Mouse (Mus musculus) gastrocnemius, postnatal 25 days (tissue): ENCODE data around the gene Acox2. TPM values are rescaled to one million over a fixed set of nuclear protein-coding genes. Genes with fewer than 3 reads are reported as not detected.

ENCODE experiments used
- DNase-seq: peaks from one replicate; pipeline ENCODE4 v3.0.0; 2022
- total RNA-seq, 2 experiments: library from RNA; stranded (reverse); gene quantifications; 1 replicate in 1 of 2; 2 replicates in 1 of 2; pipeline ENCODE4 v1.2.3; 2021

Acox2 gene
- total RNA-seq, 2 experiments from 2014 or later = 0.35 TPM; not detected in 1

GRCm38 (mm10) chr14:8213803-8214224, 45.3 kb downstream of the Acox2 start, which contains the start of gene Kctd6:
Gene Kctd6, plus strand, starts transcription at chr14:8214140.
- peak; percentile 100 for DNase-seq

GRCm38 (mm10) chr14:8212996-8213395, 46.2 kb downstream of the Acox2 start:
- DNase-seq = no peak

GRCm38 (mm10) chr14:8209896-8210295, 49.3 kb downstream of the Acox2 start:
- DNase-seq = no peak

- no peak for DNase-seq
Observed at GRCm38 (mm10) chr14:8208876-8209275, 50.3 kb downstream of the Acox2 start.

GRCm38 (mm10) chr14:8207543-8207942, 51.6 kb downstream of the Acox2 start:
- no peak for DNase-seq

- DNase-seq = no peak
Observed at GRCm38 (mm10) chr14:8207105-8207504, 52.0 kb downstream of the Acox2 start.

- DNase-seq = no peak
Observed at GRCm38 (mm10) chr14:8206179-8206910, 52.8 kb downstream of the Acox2 start.

GRCm38 (mm10) chr14:8201715-8202114, 57.4 kb downstream of the Acox2 start:
- DNase-seq = no peak

GRCm38 (mm10) chr14:8200769-8201168, 58.4 kb downstream of the Acox2 start:
- DNase-seq = no peak

GRCm38 (mm10) chr14:8192727-8193126, 66.4 kb downstream of the Acox2 start:
- no peak for DNase-seq

GRCm38 (mm10) chr14:8191331-8191965, 67.7 kb downstream of the Acox2 start:
- DNase-seq = no peak

GRCm38 (mm10) chr14:8190556-8190955, 68.6 kb downstream of the Acox2 start:
- no peak for DNase-seq

GRCm38 (mm10) chr14:8186278-8187045, 72.7 kb downstream of the Acox2 start:
- no peak for DNase-seq

- DNase-seq = no peak
Observed at GRCm38 (mm10) chr14:8183330-8183729, 75.8 kb downstream of the Acox2 start.

- DNase-seq = no peak
Observed at GRCm38 (mm10) chr14:8180371-8181035, 78.7 kb downstream of the Acox2 start.

GRCm38 (mm10) chr14:8176251-8176650, 82.9 kb downstream of the Acox2 start:
- no peak for DNase-seq

Other genes with a start within 250 kb of the Acox2 start
- 10 to 100 TPM; 22.8 to 24.6 TPM for gene Rpp14, start 179.0 kb downstream of the Acox2 start, total RNA-seq
- gene Pxk, start 161.1 kb downstream of the Acox2 start, total RNA-seq = 10 to 100 TPM; 11.6 to 12.5 TPM
- 100 to 1,000 TPM; 353 to 354 TPM for gene Pdhb, start 86.3 kb downstream of the Acox2 start, total RNA-seq
- gene Kctd6, start 45.2 kb downstream of the Acox2 start, total RNA-seq = 1 to 10 TPM; 5.7 to 6.8 TPM
- 1 to 10 TPM; 3.4 to 6.3 TPM for gene Fam107a, start 58.7 kb upstream of the Acox2 start, total RNA-seq
- gene Oit1, start 119.4 kb upstream of the Acox2 start, total RNA-seq = not detected